Mouse (Mus musculus): Measurements from ENCODE around the gene Stpg3. TPM values are rescaled to one million over a fixed set of nuclear protein-coding genes. Genes with fewer than 3 reads are reported as not detected.

The Stpg3 gene
- polyA plus RNA-seq, 1 experiment = not detected

- no peak for TF ChIP-seq GATA1 (IDR thresholded peaks at IDR 0.05; ENCODE audit: low read length)
Measured at GRCm38 (mm10) chr2:25180478-25180903, 33.9 kb downstream of the Stpg3 start, which contains the start of gene Nrarp. Gene Nrarp (plus strand): TSS chr2:25180758.

GRCm38 (mm10) chr2:25179566-25180217 is 34.7 kb downstream of the Stpg3 start:
- no peak for TF ChIP-seq GATA1 (IDR thresholded peaks at IDR 0.05; ENCODE audit: low read length)

DNA sequence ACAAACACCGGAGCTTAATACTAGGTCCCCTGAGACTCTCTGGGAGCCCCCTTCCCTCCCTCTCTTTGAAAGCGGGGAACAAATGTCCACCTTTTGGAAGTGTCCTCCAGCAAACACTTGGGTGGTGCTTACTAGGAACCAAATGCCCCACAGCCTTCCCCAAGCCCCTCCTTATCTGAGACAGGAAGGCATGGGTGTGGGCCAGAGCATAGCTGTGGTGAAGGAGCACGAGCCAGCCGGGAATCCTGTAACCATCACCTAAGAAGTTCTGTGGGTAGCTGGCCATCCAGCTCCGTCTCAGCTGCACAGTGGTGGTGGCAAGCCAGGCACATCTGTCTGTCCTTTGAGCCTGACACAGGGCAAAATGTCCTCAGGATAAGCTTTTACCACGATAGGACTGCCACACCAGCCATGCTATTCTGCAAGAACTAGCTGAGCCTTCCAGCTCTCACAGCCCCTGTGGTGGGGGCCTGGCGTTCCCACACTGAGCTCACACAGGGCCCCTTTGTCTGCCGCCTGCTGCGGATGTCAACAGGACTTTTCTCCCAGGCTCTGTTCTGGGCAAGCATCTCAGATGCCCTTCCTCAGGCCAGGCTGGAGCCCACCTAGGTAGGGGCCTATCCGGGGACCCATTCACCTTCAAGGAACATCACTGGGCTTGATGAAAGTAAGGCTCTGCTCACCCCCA is 36.0 kb downstream of the Stpg3 start:
- no peak for TF ChIP-seq GATA1 (IDR thresholded peaks at IDR 0.05; ENCODE audit: low read length)

- no peak for TF ChIP-seq GATA1 (IDR thresholded peaks at IDR 0.05; ENCODE audit: low read length)
Measured at GRCm38 (mm10) chr2:25177685-25178084, 36.8 kb downstream of the Stpg3 start.

- no peak for TF ChIP-seq GATA1 (IDR thresholded peaks at IDR 0.05; ENCODE audit: low read length)
Measured at GRCm38 (mm10) chr2:25177076-25177475, 37.4 kb downstream of the Stpg3 start.

DNA sequence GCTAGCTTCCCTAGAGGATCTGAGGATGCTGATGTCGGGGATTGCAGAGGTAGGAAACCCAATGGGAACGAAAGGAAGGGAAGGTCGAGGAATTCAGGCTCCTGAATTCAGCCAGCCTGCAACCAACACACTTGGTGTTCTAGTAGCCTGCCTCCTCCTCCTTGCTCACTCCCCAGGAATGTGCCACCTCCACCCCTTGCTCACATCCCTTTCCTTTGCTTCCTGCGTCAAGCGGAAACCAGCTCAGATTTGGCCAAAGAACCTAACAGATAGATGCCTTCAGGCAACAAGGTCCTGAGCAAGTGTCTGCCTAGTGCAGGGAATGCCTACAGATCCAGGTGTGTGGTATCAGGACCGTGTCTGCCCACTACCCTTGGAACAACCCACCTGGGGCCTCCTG is 37.9 kb downstream of the Stpg3 start:
- no peak for TF ChIP-seq GATA1 (IDR thresholded peaks at IDR 0.05; ENCODE audit: low read length)

DNA sequence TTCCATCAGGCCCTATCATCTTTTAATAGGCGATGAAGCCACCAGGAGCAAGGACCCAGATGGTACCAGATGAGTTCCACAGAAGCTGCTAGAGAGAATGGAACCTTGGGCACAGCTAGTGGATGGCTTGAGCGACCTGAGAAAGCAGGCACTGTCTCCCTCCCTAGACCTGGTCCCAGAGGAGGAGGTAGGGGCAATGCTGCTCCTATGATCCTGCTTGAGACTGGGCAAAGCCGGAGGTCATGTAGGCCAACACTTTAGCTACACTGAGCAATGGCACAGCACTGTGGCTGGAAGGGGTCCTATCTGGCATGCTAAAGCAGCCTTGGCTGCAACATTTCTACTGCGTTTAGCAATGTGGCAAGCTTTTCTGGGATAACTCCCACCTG is 38.8 kb downstream of the Stpg3 start:
- no peak for TF ChIP-seq GATA1 (IDR thresholded peaks at IDR 0.05; ENCODE audit: low read length)

GRCm38 (mm10) chr2:25174866-25175689 is 39.4 kb downstream of the Stpg3 start:
- TF ChIP-seq GATA1 (IDR thresholded peaks at IDR 0.05; ENCODE audit: low read length) = no peak

GRCm38 (mm10) chr2:25173821-25174220 is 40.6 kb downstream of the Stpg3 start:
- no peak for TF ChIP-seq GATA1 (IDR thresholded peaks at IDR 0.05; ENCODE audit: low read length)

DNA sequence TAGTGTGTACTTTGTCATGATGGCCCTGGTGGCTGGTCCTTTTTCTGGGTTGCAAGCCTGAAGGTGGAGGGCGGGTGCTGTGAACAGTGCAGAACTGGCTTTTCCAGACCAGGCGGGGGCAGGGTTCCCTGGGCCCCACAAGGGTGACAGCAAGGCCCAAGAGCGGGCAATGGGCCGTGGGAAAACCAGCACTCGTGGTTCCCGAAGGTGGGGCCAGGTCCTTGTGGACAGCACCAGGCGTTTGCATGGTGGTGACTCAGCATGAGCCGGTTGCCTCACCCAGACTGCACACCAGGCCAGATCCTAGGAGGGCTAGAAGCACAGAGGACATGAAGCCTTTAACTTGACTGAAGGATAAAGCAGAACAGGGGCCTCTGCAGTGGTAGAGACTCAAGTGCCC is 41.8 kb downstream of the Stpg3 start:
- no peak for TF ChIP-seq GATA1 (IDR thresholded peaks at IDR 0.05; ENCODE audit: low read length)

DNA sequence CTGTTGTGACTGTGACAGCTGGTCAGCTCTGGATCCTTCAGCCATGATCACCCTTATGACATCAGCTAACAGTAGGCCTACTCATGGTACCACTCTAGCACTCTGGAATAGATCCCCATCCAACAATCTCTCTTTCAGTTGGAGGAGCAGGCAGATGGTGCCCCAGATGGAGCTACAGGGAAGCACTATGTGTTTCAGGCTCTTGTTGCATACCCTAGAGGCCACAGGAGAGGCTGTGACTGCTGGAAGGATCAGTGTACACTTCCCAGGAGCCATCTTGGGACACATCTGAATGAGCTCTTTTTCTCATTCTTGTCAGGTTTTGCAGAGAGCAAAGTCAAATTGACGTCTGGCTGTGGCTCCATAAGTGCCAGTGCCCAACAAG is 42.7 kb downstream of the Stpg3 start:
- no peak for TF ChIP-seq GATA1 (IDR thresholded peaks at IDR 0.05; ENCODE audit: low read length)

DNA sequence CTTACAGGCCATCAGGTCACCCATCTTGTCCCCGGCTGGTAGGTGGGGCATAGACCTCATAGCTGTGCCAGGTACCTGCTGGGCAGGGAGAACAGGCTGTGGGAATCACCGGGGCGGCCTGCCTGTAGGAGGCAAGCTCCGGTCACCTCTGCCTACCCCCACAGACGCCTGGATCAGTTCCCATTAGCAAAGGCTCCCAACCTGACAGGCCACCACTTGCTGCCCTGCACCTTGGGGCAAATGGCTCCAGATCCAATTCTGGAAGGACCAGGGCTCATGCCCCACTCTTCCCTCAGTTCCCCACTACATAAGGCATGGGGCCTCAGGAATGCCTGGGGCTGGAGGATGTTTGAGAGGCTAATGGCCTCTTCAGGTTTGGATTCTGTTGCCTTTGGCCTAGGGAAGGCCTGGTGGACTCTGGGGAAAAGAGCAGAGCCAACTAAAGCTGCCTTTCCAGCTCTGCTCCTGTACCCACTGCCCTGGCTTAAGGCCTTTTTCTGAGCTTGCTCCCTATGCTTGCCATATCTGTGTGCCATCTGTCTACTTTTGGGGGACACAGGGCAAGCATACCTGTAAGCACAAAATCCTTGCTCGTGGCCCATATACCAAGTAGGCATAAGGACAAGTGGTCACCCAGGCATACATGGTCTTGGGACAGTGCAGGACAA is 43.2 kb downstream of the Stpg3 start:
- TF ChIP-seq GATA1 (IDR thresholded peaks at IDR 0.05; ENCODE audit: low read length) = no peak

DNA sequence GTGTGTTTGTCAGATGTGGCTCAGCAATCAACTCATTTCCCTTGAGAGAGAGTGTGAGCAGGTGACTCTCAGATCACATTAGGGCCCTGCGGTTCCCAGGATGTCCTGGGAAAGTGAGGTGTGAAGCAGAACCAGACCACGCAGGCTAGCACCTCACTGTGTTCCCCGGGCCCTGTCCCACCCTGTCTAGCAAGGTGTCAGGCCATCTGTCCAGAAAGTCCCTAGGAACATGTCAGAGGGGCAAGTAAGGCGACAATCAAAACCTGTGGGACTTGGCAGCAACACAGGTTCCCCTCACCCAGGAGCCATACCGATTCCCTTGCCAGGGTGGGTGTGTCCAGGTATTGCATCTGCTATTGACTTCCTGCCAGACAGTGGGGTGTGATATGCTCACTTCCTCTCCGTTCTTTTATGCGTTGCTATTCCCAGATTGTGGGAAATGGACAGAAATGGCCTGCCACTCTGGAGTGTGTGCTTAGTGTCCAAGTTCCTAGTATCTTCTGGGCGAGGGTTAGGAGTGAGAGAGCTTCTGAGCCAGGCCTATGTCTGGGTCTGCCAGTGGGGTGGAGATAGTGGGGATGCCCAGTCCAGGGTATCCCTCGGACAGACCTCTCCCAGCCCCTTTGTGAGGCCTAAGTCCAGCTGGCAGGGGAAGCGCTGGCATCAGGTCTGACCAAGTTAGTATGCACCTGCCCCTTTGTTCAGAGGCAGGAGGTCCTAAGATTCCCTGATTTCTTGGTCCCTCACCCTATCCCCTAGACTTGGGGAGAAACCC is 43.9 kb downstream of the Stpg3 start:
- TF ChIP-seq GATA1 (IDR thresholded peaks at IDR 0.05; ENCODE audit: low read length) = no peak

- no peak for TF ChIP-seq GATA1 (IDR thresholded peaks at IDR 0.05; ENCODE audit: low read length)
Measured at GRCm38 (mm10) chr2:25169778-25170177, 44.7 kb downstream of the Stpg3 start.

- no peak for TF ChIP-seq GATA1 (IDR thresholded peaks at IDR 0.05; ENCODE audit: low read length)
Measured at GRCm38 (mm10) chr2:25168665-25168978, 45.8 kb downstream of the Stpg3 start.

Data from G1E-ER4 (cell line).